Mouse (Mus musculus) limb, embryonic 10.5 days (tissue): ENCODE measurements at regions not wholly inside any gene's neighbourhood (a gene's known extent, or its start where the extent isn't known, plus 50 kb on each side); places are given as distances from the start of the nearest gene placed in this dataset.
A peak's percentile ranks its signal among the peaks of the same experiment; 100 is the strongest.

ENCODE experiments used
- DNase-seq: peaks from one replicate; pipeline ENCODE4 v3.0.0-alpha.2; 2017; ENCODE audit warnings: low spot score
- H3K27ac ChIP-seq: fragments of 300-500 bp; sonication (generic); 2 replicates; pipeline ENCODE4 v1.5.1; 2016; ENCODE audit warnings: mild to moderate bottlenecking
- H3K27me3 ChIP-seq: fragments of 300-500 bp; sonication (generic); 2 replicates; pipeline ENCODE4 v1.6.1; 2016; ENCODE audit warnings: low read depth, mild to moderate bottlenecking; ENCODE audit not compliant: poor library complexity, severe bottlenecking
- H3K36me3 ChIP-seq: fragments of 300-500 bp; sonication (generic); 2 replicates; pipeline ENCODE4 v1.6.1; 2016; ENCODE audit warnings: mild to moderate bottlenecking, moderate library complexity
- H3K4me1 ChIP-seq: fragments of 300-500 bp; sonication (generic); 2 replicates; pipeline ENCODE4 v1.6.1; 2016
- H3K4me3 ChIP-seq: fragments of 300-500 bp; sonication (generic); 2 replicates; pipeline ENCODE4 v1.5.1; 2016; ENCODE audit warnings: mild to moderate bottlenecking, moderate library complexity
- H3K9me3 ChIP-seq: fragments of 300-500 bp; sonication (generic); replicated peaks from 2 replicates; pipeline ENCODE4 v1.6.1; 2016; ENCODE audit warnings: mild to moderate bottlenecking
- WGBS: fragments of 180-500 bp; shearing (Covaris S2); methylation state at CpG from one replicate; pipeline ENCODE4 v1.1.7; 2016; 5-methylcytosine and 5-hydroxymethylcytosine counted together

- H3K4me1 ChIP-seq, result peaks cover 8% of the 10 kb centered on the region; the same call in 1 of the 2 replicates
- no peak overlapping the region for H3K4me3 ChIP-seq
- 0 out of 2 replicates have a peak, but pooled peaks cover 4% of the 10 kb centered on the region for H3K27me3 ChIP-seq
- no peaks in the 10 kb centered on the region for H3K9me3 ChIP-seq
- DNase-seq, result no peak
- H3K27ac ChIP-seq, result no peak overlapping the region
- H3K36me3 ChIP-seq, result no peaks in the 10 kb centered on the region
- WGBS, result 91% methylated on average over 2 of the region's 2 CpGs
Measured at GRCm38 (mm10) chr2:64860113-64860512, 164.7 kb downstream of the Grb14 start.

- no peak overlapping the region for H3K27ac ChIP-seq
- H3K36me3 ChIP-seq, result no peaks in the 10 kb centered on the region
- no peaks in the 10 kb centered on the region for H3K9me3 ChIP-seq
- H3K4me3 ChIP-seq, result no peak overlapping the region
- peak; percentile 78 for DNase-seq
- no peaks in the 10 kb centered on the region for H3K27me3 ChIP-seq
- 21% methylated on average over 7 of the region's 7 CpGs for WGBS
- no peaks in the 10 kb centered on the region for H3K4me1 ChIP-seq
Measured at GRCm38 (mm10) chr2:64853918-64854317, 170.9 kb downstream of the Grb14 start.

- WGBS, result 75% methylated on average over 5 of the region's 5 CpGs
- H3K9me3 ChIP-seq, result no peaks in the 10 kb centered on the region
Measured at GRCm38 (mm10) chr2:64852913-64853312, 171.9 kb downstream of the Grb14 start.

DNA sequence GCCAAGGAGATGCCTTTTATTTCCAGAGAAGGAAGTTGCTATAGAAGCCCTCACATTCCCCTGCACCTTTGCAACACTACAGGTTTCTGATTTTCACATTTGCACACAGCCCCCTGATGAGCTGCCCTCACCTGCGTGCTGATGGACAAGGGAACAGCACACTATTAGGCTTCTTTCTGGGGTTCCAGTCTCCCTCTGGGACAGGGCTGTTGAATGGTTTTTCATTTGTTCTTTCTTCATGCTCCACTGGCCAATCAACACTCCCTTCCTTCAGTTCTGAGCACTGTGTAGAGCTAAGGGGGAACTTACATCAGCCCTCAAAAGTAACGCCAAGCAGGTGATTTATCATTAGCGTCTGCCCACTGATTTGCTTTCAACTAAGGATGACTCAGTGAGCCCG lies 173.7 kb downstream of the Grb14 start:
- Histone ChIP-seq H3K27me3 (no peaks in the 10 kb centered on the region), H3K4me1 (no peaks in the 10 kb centered on the region)
- WGBS, result 78% methylated on average over 4 of the region's 4 CpGs

More at GRCm38 (mm10) chr2:64852913-64853312, 171.9 kb downstream of the Grb14 start:
- H3K27me3 ChIP-seq, result no peaks in the 10 kb centered on the region
- H3K27ac ChIP-seq, result no peak overlapping the region
- no peaks in the 10 kb centered on the region for H3K4me1 ChIP-seq
- no peaks in the 10 kb centered on the region for H3K36me3 ChIP-seq
- no peak overlapping the region for H3K4me3 ChIP-seq
- no peak for DNase-seq

GRCm38 (mm10) chr2:64850656-64851055 lies 174.1 kb downstream of the Grb14 start:
- Histone ChIP-seq H3K36me3 (no peaks in the 10 kb centered on the region), H3K4me1 (no peaks in the 10 kb centered on the region), H3K27ac (no peak overlapping the region), H3K27me3 (no peaks in the 10 kb centered on the region), H3K4me3 (no peak overlapping the region), H3K9me3 (no peaks in the 10 kb centered on the region)
- DNase-seq, result no peak
- WGBS, result 95% methylated on average over 3 of the region's 3 CpGs

More for the DNA sequence above, 173.7 kb downstream of the Grb14 start:
- no peak overlapping the region for H3K4me3 ChIP-seq
- no peak for DNase-seq
- no peak overlapping the region for H3K27ac ChIP-seq
- H3K36me3 ChIP-seq, result no peaks in the 10 kb centered on the region
- no peaks in the 10 kb centered on the region for H3K9me3 ChIP-seq

DNA sequence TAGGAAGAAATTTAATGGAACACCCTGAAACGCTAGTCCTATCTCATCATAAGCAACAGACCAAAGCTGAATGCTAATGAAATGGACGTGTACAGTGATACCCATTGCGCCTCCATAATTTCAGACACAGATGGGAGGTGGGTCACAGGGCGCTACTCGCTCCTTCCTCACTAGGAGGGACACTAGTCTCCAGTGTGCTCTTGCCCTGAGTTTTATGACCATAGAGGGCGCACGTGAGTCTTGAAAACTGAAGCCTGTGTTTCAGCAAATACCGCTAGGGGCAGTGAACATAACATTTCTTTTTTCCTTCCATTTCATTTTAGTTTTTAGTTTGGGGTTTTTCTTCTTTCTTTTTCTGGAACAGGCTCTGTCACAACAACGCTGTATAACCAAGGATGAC lies 200.3 kb downstream of the Grb14 start:
- no peaks in the 10 kb centered on the region for H3K27me3 ChIP-seq
- H3K9me3 ChIP-seq, result no peaks in the 10 kb centered on the region
- no peak overlapping the region for H3K4me3 ChIP-seq
- H3K27ac ChIP-seq, result no peak overlapping the region
- 88% methylated on average over 9 of the region's 9 CpGs for WGBS
- peaks cover 15% of the 10 kb centered on the region for H3K4me1 ChIP-seq
- no peak for DNase-seq
- H3K36me3 ChIP-seq, result no peaks in the 10 kb centered on the region

DNA sequence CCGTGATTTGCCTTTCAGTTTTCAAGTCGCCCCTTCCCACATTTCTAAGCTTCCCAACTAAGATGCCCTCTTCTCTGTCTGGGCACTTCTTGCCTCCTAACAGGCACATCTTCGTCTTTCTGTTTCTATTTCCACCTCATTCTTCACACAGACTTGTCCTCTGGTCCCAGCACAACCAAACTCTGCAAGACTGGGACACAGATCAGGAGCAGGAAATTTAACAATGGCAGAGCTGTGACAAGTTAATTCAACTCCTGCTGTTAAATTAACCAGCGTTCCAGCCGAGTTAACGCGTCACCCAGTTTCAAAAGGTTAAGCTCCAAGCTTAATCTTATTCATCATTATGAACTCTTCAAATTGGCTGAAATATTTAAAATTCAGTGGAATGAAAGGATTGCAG lies 200.9 kb downstream of the Grb14 start:
- no peak overlapping the region for H3K27ac ChIP-seq
- H3K27me3 ChIP-seq, result no peaks in the 10 kb centered on the region
- H3K9me3 ChIP-seq, result no peaks in the 10 kb centered on the region
- 66% methylated on average over 7 of the region's 7 CpGs for WGBS
- DNase-seq, result no peak
- H3K4me3 ChIP-seq, result no peak overlapping the region
- H3K4me1 ChIP-seq, result peaks cover 15% of the 10 kb centered on the region
- H3K36me3 ChIP-seq, result no peaks in the 10 kb centered on the region

- H3K4me1 ChIP-seq, result peaks cover 17% of the 10 kb centered on the region
- no peaks in the 10 kb centered on the region for H3K36me3 ChIP-seq
- no peak for DNase-seq
- H3K9me3 ChIP-seq, result no peaks in the 10 kb centered on the region
- no peaks in the 10 kb centered on the region for H3K27me3 ChIP-seq
- WGBS, result 64% methylated on average over 6 of the region's 6 CpGs
- no peak overlapping the region for H3K27ac ChIP-seq
- H3K4me3 ChIP-seq, result no peak overlapping the region
Measured at GRCm38 (mm10) chr2:64823074-64823473, 201.7 kb downstream of the Grb14 start.

DNA sequence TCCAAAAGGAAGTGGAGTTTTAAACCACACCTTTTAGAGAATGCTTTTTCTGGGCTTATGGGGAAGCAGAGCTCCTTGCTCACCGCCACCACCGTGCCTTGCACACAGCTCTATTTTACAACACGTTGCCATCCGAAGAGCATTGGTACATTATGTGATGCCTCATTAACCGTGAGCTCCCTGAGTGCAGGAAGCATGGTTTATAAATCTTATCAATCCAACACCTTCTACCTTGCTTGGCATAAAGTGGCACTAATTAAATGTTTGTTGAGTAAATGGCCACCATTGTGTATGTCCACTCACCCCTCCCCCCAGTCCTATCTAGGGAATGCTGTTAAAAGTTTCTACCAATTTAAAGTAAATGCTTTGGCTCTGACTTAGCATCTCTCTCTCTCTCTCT lies 206.6 kb downstream of the Grb14 start:
- Histone ChIP-seq H3K27me3 (no peaks in the 10 kb centered on the region), H3K4me3 (no peak overlapping the region), H3K27ac (no peak overlapping the region), H3K9me3 (no peaks in the 10 kb centered on the region), H3K36me3 (no peaks in the 10 kb centered on the region), H3K4me1 (peaks cover 18% of the 10 kb centered on the region)
- WGBS, result 75% methylated on average over 5 of the region's 5 CpGs
- DNase-seq, result no peak
